Mouse (Mus musculus) gastrocnemius, postnatal 25 days (tissue): Measurements from ENCODE around the gene Zbtb42. TPM values are rescaled to one million over a fixed set of nuclear protein-coding genes. Genes with fewer than 3 reads are reported as not detected.

Experiments used
- DNase-seq: peaks from one replicate; pipeline ENCODE4 v3.0.0; 2022
- total RNA-seq, 2 experiments: library from RNA; stranded (reverse); gene quantifications; 1 replicate in 1 of 2; 2 replicates in 1 of 2; pipeline ENCODE4 v1.2.3; 2021

Zbtb42 gene
- total RNA-seq, 2 experiments from 2014 or later = 1.2 to 1.9 TPM

DNA sequence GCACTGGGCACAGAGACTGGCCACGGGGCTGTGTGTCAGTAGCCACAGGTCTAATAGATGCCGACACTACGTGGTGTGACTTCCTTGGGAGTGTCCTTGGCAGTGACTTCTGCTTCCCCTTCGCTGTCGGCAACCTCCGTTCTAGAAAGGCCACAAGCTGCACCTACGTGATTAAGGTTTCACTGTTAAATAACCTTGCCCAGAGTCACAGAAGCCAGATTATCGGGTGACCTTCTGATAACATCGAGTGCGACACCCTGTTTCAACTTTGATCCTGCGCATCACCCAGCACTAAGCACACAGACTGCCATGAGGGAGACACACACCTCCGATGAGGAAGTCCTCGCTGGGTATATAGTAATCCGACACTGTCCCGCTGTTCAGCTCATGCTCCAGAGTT is 9.8 kb downstream of the Zbtb42 start:
- no peak for DNase-seq

DNA sequence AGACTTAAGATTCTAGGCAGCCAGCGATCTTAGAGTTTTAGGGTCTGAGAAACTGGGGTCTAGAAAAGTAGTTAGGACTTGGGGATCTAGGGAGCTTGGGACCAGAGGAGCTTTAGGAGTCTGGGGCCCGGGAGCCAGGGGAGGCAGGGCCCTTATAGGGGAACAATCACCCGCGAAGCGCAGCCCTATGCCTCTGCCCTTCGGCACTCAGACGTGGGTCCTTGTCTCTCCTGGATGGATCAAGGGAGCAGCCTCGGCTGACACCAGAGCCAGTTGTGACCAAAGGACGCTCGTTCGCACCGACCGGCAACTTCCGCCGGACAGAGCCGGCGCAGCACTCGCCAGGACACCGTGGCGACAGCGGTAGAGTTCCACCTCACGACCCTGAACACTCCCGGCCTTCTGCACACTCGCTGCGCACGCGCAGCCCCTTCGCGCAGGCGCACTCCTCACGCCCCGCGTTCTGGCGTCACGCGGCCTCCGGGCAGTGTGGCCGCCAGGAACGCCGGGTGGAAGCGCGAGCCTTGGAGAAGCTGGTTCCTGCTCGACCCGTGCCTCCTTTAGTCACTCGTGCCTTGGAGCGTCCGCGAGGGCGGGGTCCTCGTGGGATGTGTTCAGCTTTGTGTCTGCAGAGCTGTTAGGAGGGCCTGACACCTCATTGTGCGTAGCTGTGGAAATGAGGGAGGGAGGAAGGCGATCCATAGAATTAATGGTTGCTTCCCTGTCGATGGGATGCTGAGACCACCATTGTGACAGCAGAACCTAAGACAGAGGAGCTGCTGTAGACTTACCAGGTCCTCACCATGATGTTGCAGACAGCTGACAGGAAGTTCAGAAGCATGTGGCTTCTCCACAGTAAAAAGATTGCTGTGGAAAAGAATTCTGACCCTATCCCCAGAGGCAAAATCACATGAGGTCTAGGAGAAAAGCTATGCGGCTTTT is 14.8 kb downstream of the Zbtb42 start:
- DNase-seq = peak; percentile 92

DNA sequence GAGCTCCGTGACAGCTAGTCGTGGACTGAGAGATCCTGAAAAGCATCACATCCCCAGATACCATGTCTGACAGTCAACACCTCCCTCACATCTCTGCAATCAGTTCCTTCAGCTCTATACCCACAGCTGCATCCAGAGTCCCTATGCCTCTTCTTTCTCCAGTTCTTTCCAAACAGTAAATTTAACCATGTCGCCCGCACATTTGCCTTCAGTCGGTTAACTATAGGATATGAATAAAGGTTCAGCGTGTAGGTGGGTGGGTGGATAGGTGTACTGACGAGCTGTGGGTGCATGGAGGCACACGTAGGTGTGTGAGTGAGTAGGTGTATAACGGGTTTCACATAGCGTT is 15.5 kb downstream of the Zbtb42 start:
- no peak for DNase-seq

DNA sequence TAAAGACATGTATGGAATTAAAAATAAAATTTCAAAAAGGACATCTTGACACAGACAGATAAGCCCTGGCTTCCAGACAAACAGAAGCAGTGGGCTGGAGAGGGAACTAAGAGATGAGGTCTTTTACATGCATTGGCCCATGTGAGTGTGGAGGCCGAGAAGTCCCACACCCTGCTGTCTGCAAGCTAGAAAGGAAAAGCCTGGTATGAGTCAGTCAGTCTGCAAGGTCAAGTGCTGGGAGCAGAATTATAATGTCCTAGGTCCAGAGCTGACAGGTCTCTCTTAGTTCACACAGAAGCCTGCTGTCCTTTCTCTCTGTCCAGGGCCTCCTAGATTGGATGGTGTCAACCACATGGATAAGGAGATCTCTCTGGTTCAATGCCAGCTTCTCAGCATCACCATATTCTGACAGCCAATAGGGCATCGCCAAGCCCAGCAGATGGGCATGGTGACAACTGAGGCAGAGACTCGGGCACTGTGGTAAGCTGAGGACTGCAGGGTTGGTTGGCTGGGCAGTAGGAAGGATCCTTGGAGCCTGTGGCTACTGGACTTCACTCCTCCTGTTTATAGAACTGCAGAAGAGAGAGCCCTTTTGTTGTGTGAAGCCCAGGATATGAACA is 18.3 kb downstream of the Zbtb42 start:
- DNase-seq = no peak

DNA sequence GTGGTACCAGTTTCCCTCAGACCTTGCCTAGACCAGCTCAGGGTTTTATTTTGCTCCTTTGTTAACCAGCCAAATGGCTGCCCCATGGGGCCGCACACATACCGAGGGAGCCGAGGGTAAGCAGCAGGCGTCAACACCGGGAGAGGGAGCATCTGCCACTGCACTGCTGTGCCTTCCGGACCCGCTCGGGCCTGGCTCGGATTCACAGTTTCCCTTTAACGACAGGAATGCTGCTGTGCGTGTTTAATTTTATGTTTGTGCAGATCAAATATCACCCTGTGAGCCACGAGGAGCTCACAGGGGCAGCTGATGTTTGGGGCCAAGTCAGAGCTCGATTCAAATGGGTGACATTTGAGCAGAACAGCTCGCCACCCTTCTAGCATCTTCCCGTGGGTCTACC is 21.9 kb downstream of the Zbtb42 start:
- DNase-seq = no peak

DNA sequence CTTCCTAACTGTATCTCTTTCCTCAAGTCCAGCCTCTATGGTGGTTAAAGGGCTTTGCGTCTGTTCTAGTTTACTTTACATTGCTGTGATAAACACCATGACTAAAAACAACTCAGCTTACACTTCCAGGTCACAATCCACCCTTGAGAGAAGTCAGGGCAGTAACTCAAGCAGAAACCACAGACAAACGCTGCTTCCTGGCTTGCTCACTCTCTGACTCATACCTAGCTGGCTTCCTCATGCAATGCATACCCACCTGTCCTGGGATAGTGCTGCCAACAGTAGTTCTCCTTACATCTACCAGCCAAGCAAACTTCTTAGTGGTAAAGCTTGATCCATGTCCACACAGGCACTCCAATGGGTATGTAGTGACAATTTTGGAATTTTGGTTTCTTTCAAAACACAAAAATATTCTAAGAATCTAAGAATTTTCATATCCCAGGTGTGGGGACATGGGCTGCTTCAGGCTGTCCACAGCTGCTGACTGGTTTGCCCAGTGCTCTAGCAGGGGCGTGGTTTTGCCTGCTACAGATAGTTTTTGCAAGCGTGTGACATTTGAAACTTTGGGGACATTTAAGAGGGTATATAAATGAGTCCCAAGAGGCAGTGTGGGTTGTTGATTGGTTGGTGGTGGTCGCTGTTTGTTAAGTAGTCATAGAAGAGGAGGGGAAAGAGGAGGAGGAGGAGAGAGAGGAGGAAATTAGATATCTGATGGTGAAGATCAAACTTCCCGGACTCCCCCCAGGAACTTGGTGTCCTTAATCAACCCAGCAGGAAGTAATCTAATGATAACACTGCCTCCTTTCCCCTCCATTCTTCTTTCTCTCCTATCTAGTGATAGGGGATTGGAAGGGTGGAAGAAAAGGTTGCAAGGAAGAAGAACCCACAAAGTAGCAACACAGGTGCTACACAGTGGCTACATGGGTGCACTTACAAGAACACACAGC is 24.0 kb downstream of the Zbtb42 start:
- no peak for DNase-seq

DNA sequence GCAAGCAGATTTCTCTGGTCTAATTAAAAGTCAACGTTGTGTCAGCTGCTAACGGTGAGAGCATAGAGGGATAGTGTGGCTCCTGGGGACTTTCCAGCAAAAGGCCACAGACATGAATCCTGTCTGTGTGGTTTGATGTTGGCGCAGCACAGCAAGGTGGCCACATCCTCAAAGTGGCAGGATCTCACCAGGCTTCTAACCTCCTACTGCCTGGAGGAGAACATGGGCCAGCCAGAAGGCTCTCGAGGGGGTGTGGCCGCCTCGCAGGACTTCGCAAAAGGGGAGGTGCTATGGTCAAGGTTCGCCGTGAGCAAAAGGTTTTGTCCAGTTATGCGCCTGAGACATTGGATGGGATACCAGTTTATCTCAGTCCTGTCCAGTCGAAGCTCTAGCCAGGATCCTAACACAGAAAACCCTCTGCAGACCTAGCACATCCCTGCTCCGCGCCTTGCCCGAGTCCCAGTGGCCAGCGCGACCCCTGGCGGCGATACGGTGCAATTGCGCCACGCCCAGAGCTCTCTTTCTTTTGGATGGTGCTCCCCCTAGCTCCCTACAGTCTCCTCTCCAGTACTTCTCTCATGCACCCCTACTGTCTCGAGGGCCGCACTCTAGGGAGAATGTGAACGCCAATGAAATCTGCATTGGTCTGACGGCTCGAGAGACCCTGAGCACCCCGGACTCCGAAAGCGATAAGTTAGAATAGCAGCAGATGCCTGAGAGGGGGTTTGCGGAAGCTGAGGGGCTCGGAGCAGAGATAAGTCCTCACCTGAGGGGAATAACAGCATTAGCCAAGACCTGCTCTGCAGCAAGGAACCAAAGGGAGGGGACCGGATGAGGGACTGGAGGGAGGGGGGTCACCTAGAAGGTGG is 28.3 kb downstream of the Zbtb42 start:
- DNase-seq = peak; percentile 84

DNA sequence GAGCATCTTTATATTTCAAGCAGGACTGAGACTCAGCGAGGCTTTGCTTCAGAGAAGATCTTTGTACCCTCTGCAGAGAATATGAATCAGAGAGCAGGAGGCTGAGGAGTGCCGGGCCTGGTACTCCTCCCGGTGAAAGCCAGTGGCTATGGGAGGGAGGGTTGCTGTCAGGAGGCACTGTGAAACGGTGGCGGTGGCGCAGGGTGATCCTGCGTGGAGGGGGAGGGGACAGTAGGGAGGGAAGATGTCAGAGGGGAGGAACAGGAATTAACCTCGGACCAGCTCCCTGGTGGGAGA is 28.9 kb downstream of the Zbtb42 start:
- DNase-seq = no peak

DNA sequence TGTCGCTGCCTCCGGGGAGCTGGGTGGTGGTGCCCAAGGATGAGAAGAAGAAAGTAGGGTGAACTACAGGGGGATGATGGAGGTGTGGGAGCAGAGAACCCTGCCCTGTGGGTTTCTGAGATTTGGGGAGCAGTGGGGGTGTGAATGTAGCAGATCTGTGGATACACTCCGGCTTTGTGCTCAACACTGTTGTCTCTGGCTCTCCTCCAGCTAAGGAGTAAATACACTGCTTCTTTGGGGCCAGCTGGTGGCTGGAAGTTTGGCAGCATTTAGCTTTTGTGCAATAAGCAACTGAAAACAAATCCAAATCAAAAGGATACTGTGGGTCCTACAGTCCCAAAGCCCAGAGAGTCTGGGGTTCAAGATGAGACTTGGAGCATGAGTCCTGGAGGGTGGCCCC is 35.4 kb downstream of the Zbtb42 start:
- no peak for DNase-seq

DNA sequence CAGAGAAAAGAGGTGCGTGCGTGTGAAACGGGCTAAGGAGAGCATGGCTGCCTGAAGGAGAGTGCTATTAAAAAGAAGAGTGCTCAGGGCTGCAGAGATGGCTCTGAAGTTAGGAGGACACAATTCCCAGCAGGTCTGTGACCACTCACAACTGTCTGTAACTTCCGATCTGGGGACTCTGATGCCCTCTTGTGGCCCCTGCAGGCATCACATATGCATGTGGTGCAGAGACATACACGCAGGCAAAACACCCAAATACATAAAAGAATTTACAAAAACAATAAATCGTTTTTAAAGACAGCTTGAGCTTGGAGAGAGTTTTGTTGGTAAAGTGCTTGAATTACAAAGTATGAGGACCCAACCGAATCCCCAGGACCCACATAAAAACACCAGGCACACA is 38.5 kb downstream of the Zbtb42 start:
- DNase-seq = no peak

DNA sequence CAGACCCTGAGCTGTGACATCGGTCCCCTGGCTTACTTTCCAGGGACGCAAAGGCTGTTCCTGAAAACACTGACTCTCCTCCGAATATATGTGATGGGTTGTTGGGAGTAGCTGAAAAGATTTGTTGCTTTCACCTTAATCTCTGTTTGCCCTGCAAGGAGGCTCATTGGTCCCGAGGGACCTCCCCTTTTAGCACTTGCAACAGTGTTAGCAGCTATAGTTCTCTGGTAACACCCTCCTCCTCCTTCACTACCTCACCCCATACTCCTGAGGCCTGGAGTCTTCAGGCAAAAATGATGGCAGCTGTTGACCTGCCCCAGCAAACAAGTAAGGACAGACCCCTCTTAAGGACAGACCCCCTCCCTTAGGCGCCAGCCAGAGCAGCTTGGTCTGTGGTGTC is 40.4 kb downstream of the Zbtb42 start:
- DNase-seq = no peak

DNA sequence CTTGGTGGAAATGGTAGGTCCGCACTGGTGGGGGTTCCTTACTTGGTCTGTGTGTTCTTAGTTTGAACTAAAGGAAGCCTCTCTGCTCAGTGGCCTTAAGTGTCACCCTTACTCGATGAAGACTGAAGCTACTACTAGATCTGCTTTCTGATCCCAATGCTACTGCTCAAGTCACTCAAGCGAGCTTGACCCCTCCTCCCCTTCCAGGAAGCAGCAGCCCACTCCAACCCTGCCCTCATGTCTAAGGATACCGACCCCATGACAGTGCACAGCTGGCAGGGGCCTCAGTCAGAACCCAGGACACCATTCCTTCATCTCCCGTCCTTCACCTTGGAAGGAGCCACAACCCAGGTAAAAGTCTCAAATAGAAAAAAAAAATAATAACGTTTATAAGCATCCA is 41.6 kb downstream of the Zbtb42 start, which contains the start of gene Cep170b:
TSS of gene Cep170b (plus strand) at position 240 of the 400 bp plus-strand sequence.
- no peak for DNase-seq

DNA sequence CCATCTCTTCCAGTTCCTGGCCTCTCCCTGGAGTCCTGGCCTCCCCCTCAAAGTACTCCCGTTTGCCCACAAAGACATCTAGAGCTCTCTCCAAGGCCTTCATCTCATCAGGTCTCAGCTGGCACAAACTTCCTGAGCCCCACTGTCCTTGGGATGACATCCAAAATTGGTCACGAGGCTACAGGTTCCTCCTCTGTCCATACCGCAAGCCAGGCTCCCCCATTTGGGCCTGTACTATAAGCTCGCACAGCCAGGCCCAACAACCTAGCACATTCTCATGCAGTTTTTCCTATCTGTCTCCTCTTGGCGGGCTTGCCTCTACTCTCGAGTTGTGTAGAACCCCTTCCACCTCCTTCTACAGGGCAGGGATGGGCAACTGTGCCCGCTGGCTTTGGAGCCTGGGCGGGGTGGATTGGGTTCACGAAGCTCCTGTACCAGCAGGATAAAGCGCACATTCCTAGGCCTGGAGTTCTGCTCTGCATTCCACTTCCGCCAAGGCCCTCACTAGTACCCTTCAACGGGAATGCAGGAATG is 42.3 kb downstream of the Zbtb42 start:
- DNase-seq = no peak

DNA sequence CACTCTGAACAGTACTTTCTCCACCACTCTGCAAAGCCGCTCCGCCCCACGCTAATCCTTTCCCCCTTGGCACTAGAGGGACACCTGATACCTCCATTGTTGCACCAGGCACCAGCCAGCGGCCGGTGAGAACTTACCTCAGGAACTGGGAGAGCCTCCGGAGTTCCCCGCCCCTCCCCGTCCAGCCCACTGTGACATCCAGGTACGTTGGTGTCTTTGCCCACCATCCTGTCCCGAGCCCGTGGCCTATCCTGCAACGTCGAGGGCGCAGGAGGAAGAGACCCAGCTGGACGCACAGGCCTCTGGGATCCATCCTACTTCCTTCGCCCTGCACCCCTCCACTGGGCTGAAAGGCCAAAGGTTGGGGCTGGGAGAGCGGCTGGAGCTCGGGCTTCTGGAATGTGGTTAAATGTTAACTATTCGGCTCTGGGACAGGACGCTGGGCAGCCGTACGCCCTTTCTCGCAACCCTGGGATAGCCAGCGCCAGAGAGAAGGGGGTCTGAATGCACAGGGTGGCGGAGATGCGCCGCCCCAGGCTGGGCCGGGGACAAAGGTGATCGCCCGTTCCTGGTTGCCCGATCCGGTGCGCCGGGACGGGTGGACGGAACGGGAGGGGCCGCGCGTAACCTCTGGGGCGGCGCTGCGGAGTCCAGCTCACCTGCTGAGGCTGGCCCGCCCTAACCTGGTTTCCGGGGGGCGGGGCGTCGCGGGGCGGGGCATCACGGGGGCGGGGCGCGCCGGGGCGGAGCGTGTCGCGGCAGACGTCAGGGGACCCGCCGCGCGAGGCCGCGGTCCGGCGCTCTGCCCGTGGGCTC is 43.0 kb downstream of the Zbtb42 start:
- peak; percentile 46 for DNase-seq

DNA sequence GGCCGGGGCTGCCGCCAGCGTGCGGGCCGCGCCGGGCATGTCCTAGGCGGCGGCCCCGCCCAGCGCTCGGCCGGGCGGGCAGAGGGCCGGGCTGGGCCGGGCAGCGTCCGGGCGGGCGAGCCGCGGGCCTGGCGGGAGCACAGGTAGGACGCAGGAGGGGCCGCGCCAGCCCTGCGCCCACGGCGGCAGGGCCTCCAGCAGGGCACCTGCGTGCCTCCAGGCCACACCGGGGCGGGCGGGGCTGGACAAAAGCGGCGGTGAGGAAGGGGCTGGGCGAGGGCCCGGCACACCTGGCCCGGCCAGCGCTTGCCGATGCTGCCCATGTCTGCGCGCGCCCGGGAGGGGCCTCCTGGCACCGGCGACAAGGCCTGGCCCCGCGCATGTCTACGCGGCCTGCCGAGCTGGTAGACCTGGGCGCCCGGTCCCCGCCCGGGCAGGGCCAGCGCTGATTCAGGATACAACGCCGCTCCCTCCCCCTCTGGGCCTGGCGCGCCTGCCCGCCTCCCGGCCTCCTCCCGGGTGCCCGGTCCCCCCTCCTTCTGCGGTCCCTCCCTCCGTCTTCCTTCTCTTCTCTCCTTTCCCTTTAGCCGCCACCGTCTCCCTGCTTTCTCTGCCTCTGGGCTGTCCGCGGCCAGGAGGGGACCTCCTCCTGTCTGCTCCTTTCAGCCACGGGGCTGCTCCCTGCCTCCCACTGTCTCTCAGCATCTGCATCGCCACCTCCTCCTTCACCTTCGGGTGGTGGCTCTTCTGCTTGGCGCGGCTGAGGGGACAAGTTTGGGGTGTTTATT is 43.8 kb downstream of the Zbtb42 start:
- peak; percentile 66 for DNase-seq

DNA sequence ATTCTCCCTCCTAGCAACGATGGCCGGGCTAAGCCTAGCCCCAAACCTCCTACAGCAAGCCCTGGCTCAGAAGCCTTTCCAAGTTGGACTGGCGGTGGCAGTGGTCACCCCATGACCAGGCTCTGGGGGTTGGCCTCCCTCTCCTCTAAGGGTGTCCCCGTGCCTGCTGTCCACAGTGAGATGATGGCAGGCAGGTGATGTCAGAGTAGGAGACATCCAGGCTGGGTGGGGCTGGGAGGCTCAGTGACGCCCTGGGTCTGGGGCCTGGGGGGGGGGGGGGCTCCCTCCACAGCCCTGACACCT is 44.4 kb downstream of the Zbtb42 start:
- DNase-seq = no peak

DNA sequence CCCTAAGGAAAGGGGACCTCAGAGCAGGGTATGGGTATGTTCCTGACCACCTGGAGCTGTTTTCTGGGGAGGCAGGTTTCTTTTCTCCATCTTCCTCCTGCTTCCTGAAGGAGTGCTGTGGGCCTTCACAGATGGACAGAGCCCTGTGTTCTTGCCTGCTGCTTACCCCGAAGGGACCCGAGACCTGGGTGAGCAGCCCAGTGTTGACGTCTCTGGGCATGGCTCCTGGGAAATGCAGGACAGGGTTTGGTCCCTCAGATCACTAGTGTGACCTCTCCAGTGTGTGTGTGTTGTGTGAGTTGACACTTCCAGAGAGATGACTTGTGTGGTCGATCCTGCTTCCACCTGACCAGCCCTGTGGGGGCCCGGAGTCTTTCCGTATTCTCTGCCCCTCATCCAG is 44.8 kb downstream of the Zbtb42 start:
- DNase-seq = no peak

DNA sequence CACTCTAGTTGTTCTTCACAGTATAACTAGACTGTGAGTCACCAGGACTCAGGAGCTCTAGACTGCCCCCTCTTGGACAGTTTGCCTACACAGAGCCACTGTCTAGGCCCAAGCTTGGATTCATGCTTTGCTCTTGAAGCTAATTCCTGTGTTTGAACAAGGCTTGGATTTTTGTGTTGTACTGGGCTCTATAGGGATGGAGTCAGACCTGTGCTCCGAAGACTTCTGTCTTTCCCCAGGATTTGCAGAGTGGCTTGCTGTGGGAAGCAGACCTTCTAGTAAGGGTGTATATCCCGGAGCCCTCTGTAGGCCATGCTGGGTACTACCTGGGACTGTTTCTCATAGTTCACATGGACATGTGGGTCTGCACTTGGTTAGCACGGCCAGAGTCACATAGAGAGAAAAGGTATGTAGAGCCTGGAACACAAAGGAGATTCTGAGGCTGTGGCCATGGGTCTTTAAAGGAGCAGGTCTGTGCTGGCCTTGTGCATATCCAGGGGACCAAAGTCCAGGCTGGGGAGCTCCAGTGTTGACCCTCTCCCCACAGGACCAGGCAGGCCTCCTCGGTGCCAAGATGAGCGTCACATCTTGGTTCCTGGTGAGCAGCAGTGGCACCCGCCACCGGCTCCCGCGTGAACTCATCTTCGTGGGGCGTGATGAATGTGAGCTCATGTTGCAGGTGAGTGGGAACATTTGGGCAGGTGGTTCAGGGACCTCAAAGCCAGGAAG is 45.6 kb downstream of the Zbtb42 start:
- no peak for DNase-seq

DNA sequence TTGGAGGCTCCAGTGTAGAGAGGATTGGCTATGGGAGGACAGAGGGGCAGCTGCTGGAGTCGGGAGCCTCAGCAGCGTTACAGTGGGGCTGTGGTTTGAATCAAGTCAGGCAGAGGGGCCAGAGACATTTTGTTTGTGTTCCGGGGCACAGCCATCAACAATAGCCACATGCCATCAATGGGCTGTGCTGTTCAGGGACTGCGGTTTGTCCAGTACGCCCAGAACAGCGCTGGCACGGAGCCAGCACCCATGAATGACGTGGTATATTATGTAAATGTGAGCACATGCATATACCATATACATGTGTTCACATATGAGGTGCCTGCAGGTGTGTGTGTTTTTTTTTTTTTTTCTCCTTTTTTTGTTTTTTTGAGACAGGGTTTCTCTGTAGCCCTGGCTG is 49.2 kb downstream of the Zbtb42 start:
- DNase-seq = no peak
